Mouse (Mus musculus): Measurements from ENCODE around the gene Mcm3. TPM values are rescaled to one million over a fixed set of nuclear protein-coding genes. Genes with fewer than 3 reads are reported as not detected.

Gene Mcm3
- polyA plus RNA-seq, 1 experiment = 83.9 TPM

GRCm38 (mm10) chr1:20856924-20857902 is 37.1 kb upstream of the Mcm3 start:
- Histone ChIP-seq H3K36me3 (ENCODE audit: control insufficient read depth, insufficient read depth, low read length) (no peaks in the 10 kb centered on the region), H3K4me1 (replicated peaks; ENCODE audit: control insufficient read depth, insufficient read depth, low read length) (no peaks in the 10 kb centered on the region), H3K27ac (ENCODE audit: control insufficient read depth, insufficient read depth, low read length) (no peak overlapping the region), H3K4me3 (ENCODE audit: control insufficient read depth, insufficient read depth, low read length) (no peak overlapping the region), H3K27me3 (ENCODE audit: control insufficient read depth, insufficient read depth, low read length) (no peaks in the 10 kb centered on the region)
- TF ChIP-seq POLR2A (IDR thresholded peaks at IDR 0.05; ENCODE audit: control insufficient read depth, extremely low read depth, insufficient read depth, low read length, poor library complexity) (no peak), CTCF (IDR thresholded peaks at IDR 0.05; ENCODE audit: borderline replicate concordance, control insufficient read depth, extremely low read depth, insufficient read depth, low read length, poor library complexity) (no peak)
- 94% methylated on average over 7 of the region's 7 CpGs for WGBS
- no peak for DNase-seq

GRCm38 (mm10) chr1:20839911-20840310 is 19.8 kb upstream of the Mcm3 start:
- DNase-seq = no peak
- TF ChIP-seq CTCF (IDR thresholded peaks at IDR 0.05; ENCODE audit: borderline replicate concordance, control insufficient read depth, extremely low read depth, insufficient read depth, low read length, poor library complexity) = no peak
- no peak for TF ChIP-seq POLR2A (IDR thresholded peaks at IDR 0.05; ENCODE audit: control insufficient read depth, extremely low read depth, insufficient read depth, low read length, poor library complexity)
- Histone ChIP-seq H3K36me3 (ENCODE audit: control insufficient read depth, insufficient read depth, low read length) (no peaks in the 10 kb centered on the region), H3K4me3 (ENCODE audit: control insufficient read depth, insufficient read depth, low read length) (no peak overlapping the region), H3K27me3 (ENCODE audit: control insufficient read depth, insufficient read depth, low read length) (no peaks in the 10 kb centered on the region), H3K4me1 (replicated peaks; ENCODE audit: control insufficient read depth, insufficient read depth, low read length) (no peaks in the 10 kb centered on the region), H3K27ac (ENCODE audit: control insufficient read depth, insufficient read depth, low read length) (no peak overlapping the region)
- WGBS = 78% methylated on average over 3 of the region's 3 CpGs

GRCm38 (mm10) chr1:20836551-20837125 is 16.5 kb upstream of the Mcm3 start:
- DNase-seq = no peak
- no peaks in the 10 kb centered on the region for H3K27me3 ChIP-seq (ENCODE audit: control insufficient read depth, insufficient read depth, low read length)

GRCm38 (mm10) chr1:20833141-20833511 is 13.0 kb upstream of the Mcm3 start:
- no peak for DNase-seq
- H3K27me3 ChIP-seq (ENCODE audit: control insufficient read depth, insufficient read depth, low read length) = no peaks in the 10 kb centered on the region
- no peak overlapping the region for H3K27ac ChIP-seq (ENCODE audit: control insufficient read depth, insufficient read depth, low read length)
- TF ChIP-seq POLR2A (IDR thresholded peaks at IDR 0.05; ENCODE audit: control insufficient read depth, extremely low read depth, insufficient read depth, low read length, poor library complexity) (no peak), CTCF (IDR thresholded peaks at IDR 0.05; ENCODE audit: borderline replicate concordance, control insufficient read depth, extremely low read depth, insufficient read depth, low read length, poor library complexity) (no peak)
- no peaks in the 10 kb centered on the region for H3K36me3 ChIP-seq (ENCODE audit: control insufficient read depth, insufficient read depth, low read length)
- 95% methylated on average over 4 of the region's 4 CpGs for WGBS
- no peak overlapping the region for H3K4me3 ChIP-seq (ENCODE audit: control insufficient read depth, insufficient read depth, low read length)
- H3K4me1 ChIP-seq (replicated peaks; ENCODE audit: control insufficient read depth, insufficient read depth, low read length) = no peaks in the 10 kb centered on the region

More at GRCm38 (mm10) chr1:20836551-20837125, 16.5 kb upstream of the Mcm3 start:
- TF ChIP-seq CTCF (IDR thresholded peaks at IDR 0.05; ENCODE audit: borderline replicate concordance, control insufficient read depth, extremely low read depth, insufficient read depth, low read length, poor library complexity) (no peak), POLR2A (IDR thresholded peaks at IDR 0.05; ENCODE audit: control insufficient read depth, extremely low read depth, insufficient read depth, low read length, poor library complexity) (no peak)
- no peak overlapping the region for H3K4me3 ChIP-seq (ENCODE audit: control insufficient read depth, insufficient read depth, low read length)
- WGBS = 92% methylated on average over 3 of the region's 3 CpGs
- no peaks in the 10 kb centered on the region for H3K4me1 ChIP-seq (replicated peaks; ENCODE audit: control insufficient read depth, insufficient read depth, low read length)
- no peaks in the 10 kb centered on the region for H3K36me3 ChIP-seq (ENCODE audit: control insufficient read depth, insufficient read depth, low read length)
- no peak overlapping the region for H3K27ac ChIP-seq (ENCODE audit: control insufficient read depth, insufficient read depth, low read length)

GRCm38 (mm10) chr1:20832473-20833140 is 12.5 kb upstream of the Mcm3 start:
- 88% methylated on average over 5 of the region's 5 CpGs for WGBS
- TF ChIP-seq POLR2A (IDR thresholded peaks at IDR 0.05; ENCODE audit: control insufficient read depth, extremely low read depth, insufficient read depth, low read length, poor library complexity) (no peak), CTCF (IDR thresholded peaks at IDR 0.05; ENCODE audit: borderline replicate concordance, control insufficient read depth, extremely low read depth, insufficient read depth, low read length, poor library complexity) (no peak)
- H3K27ac ChIP-seq (ENCODE audit: control insufficient read depth, insufficient read depth, low read length) = no peak overlapping the region

GRCm38 (mm10) chr1:20830546-20830945 is 10.4 kb upstream of the Mcm3 start:
- WGBS = 83% methylated on average over 1 of the region's 1 CpGs
- H3K4me3 ChIP-seq (ENCODE audit: control insufficient read depth, insufficient read depth, low read length) = no peak overlapping the region
- H3K27ac ChIP-seq (ENCODE audit: control insufficient read depth, insufficient read depth, low read length) = no peak overlapping the region
- TF ChIP-seq CTCF (IDR thresholded peaks at IDR 0.05; ENCODE audit: borderline replicate concordance, control insufficient read depth, extremely low read depth, insufficient read depth, low read length, poor library complexity) (no peak), POLR2A (IDR thresholded peaks at IDR 0.05; ENCODE audit: control insufficient read depth, extremely low read depth, insufficient read depth, low read length, poor library complexity) (no peak)
- no peaks in the 10 kb centered on the region for H3K27me3 ChIP-seq (ENCODE audit: control insufficient read depth, insufficient read depth, low read length)
- no peak for DNase-seq
- no peaks in the 10 kb centered on the region for H3K36me3 ChIP-seq (ENCODE audit: control insufficient read depth, insufficient read depth, low read length)
- peaks cover under 1% of the 10 kb centered on the region; the same call in 1 of the 2 replicates for H3K4me1 ChIP-seq (replicated peaks; ENCODE audit: control insufficient read depth, insufficient read depth, low read length)

More at GRCm38 (mm10) chr1:20832473-20833140, 12.5 kb upstream of the Mcm3 start:
- no peaks in the 10 kb centered on the region for H3K4me1 ChIP-seq (replicated peaks; ENCODE audit: control insufficient read depth, insufficient read depth, low read length)
- H3K4me3 ChIP-seq (ENCODE audit: control insufficient read depth, insufficient read depth, low read length) = no peak overlapping the region
- H3K36me3 ChIP-seq (ENCODE audit: control insufficient read depth, insufficient read depth, low read length) = no peaks in the 10 kb centered on the region
- no peak for DNase-seq
- H3K27me3 ChIP-seq (ENCODE audit: control insufficient read depth, insufficient read depth, low read length) = no peaks in the 10 kb centered on the region
